Mouse (Mus musculus): ENCODE measurements at regions not wholly inside any gene's neighbourhood (a gene's known extent, or its start where the extent isn't known, plus 50 kb on each side); places are given as distances from the start of the nearest gene placed in this dataset.

- Histone ChIP-seq H3K9ac (no peak overlapping the region), H3K4me2 (no peak overlapping the region), H3K27ac (replicated peaks) (no peak overlapping the region), H3K4me3 (no peak overlapping the region), H3K9me3 (no peaks in the 10 kb centered on the region), H3K36me3 (no peaks in the 10 kb centered on the region), H3K27me3 (no peaks in the 10 kb centered on the region), H3K4me1 (replicated peaks) (0 out of 2 replicates have a peak, but pooled peaks cover 3% of the 10 kb centered on the region)
- 84% methylated on average over 11 of the region's 11 CpGs for WGBS
- ATAC-seq (ENCODE audit: low FRiP score, low read depth) = no peak
Measured at GRCm38 (mm10) chr15:36914239-36915100, 93.1 kb downstream of the Zfp706 start.

- H3K4me2 ChIP-seq = no peak overlapping the region
Measured at GRCm38 (mm10) chr15:36913308-36913707, 94.3 kb downstream of the Zfp706 start.

GRCm38 (mm10) chr15:36910272-36910671 lies 97.3 kb downstream of the Zfp706 start:
- no peak overlapping the region for H3K4me3 ChIP-seq
- no peaks in the 10 kb centered on the region for H3K4me1 ChIP-seq (replicated peaks)
- no peaks in the 10 kb centered on the region for H3K36me3 ChIP-seq
- H3K27me3 ChIP-seq = no peaks in the 10 kb centered on the region
- ATAC-seq (ENCODE audit: low FRiP score, low read depth) = no peak
- H3K27ac ChIP-seq (replicated peaks) = no peak overlapping the region
- H3K4me2 ChIP-seq = no peak overlapping the region
- 74% methylated on average over 2 of the region's 2 CpGs for WGBS
- no peak overlapping the region for H3K9ac ChIP-seq
- H3K9me3 ChIP-seq = no peaks in the 10 kb centered on the region

More at GRCm38 (mm10) chr15:36913308-36913707, 94.3 kb downstream of the Zfp706 start:
- Histone ChIP-seq H3K4me3 (no peak overlapping the region), H3K9me3 (no peaks in the 10 kb centered on the region), H3K36me3 (no peaks in the 10 kb centered on the region), H3K27me3 (no peaks in the 10 kb centered on the region), H3K4me1 (replicated peaks) (0 out of 2 replicates have a peak, but pooled peaks cover 2% of the 10 kb centered on the region), H3K9ac (no peak overlapping the region), H3K27ac (replicated peaks) (no peak overlapping the region)
- 91% methylated on average over 7 of the region's 7 CpGs for WGBS
- ATAC-seq (ENCODE audit: low FRiP score, low read depth) = no peak

- 81% methylated on average over 3 of the region's 3 CpGs for WGBS
- no peaks in the 10 kb centered on the region for H3K36me3 ChIP-seq
- H3K27ac ChIP-seq (replicated peaks) = no peak overlapping the region
- H3K9me3 ChIP-seq = no peaks in the 10 kb centered on the region
- no peak overlapping the region for H3K4me2 ChIP-seq
- H3K27me3 ChIP-seq = no peaks in the 10 kb centered on the region
- H3K9ac ChIP-seq = no peak overlapping the region
- H3K4me1 ChIP-seq (replicated peaks) = no peaks in the 10 kb centered on the region
- no peak; the same call in 1 of the 2 replicates for ATAC-seq (ENCODE audit: low FRiP score, low read depth)
- no peak overlapping the region for H3K4me3 ChIP-seq
Measured at GRCm38 (mm10) chr15:36909494-36909893, 98.1 kb downstream of the Zfp706 start.

- no peak for ATAC-seq (ENCODE audit: low FRiP score, low read depth)
- no peak overlapping the region for H3K9ac ChIP-seq
- WGBS = 89% methylated on average over 5 of the region's 5 CpGs
- H3K4me1 ChIP-seq (replicated peaks) = peaks cover 5% of the 10 kb centered on the region
- H3K9me3 ChIP-seq = no peaks in the 10 kb centered on the region
- no peak overlapping the region for H3K4me3 ChIP-seq
- no peaks in the 10 kb centered on the region for H3K27me3 ChIP-seq
- no peak overlapping the region for H3K4me2 ChIP-seq
- H3K36me3 ChIP-seq = no peaks in the 10 kb centered on the region
- no peak overlapping the region for H3K27ac ChIP-seq (replicated peaks)
Measured at GRCm38 (mm10) chr15:36906789-36907188, 100.8 kb downstream of the Zfp706 start.

GRCm38 (mm10) chr15:36906052-36906451 lies 101.5 kb downstream of the Zfp706 start:
- ATAC-seq (ENCODE audit: low FRiP score, low read depth) = no peak
- no peak overlapping the region for H3K4me3 ChIP-seq
- WGBS = 76% methylated on average over 3 of the region's 3 CpGs
- H3K9me3 ChIP-seq = no peaks in the 10 kb centered on the region
- H3K4me2 ChIP-seq = no peak overlapping the region
- H3K27ac ChIP-seq (replicated peaks) = no peak overlapping the region
- no peaks in the 10 kb centered on the region for H3K36me3 ChIP-seq
- H3K9ac ChIP-seq = no peak overlapping the region
- peaks cover 12% of the 10 kb centered on the region for H3K4me1 ChIP-seq (replicated peaks)
- H3K27me3 ChIP-seq = no peaks in the 10 kb centered on the region

GRCm38 (mm10) chr15:36903922-36904321 lies 103.7 kb downstream of the Zfp706 start:
- Histone ChIP-seq H3K4me3 (no peak overlapping the region), H3K27ac (replicated peaks) (no peak overlapping the region), H3K4me2 (no peak overlapping the region), H3K4me1 (replicated peaks) (peaks cover 15% of the 10 kb centered on the region), H3K36me3 (no peaks in the 10 kb centered on the region), H3K9me3 (no peaks in the 10 kb centered on the region), H3K27me3 (no peaks in the 10 kb centered on the region), H3K9ac (no peak overlapping the region)
- WGBS = 71% methylated on average over 5 of the region's 5 CpGs
- ATAC-seq (ENCODE audit: low FRiP score, low read depth) = no peak

GRCm38 (mm10) chr15:36903309-36903708 lies 104.3 kb downstream of the Zfp706 start:
- no peak overlapping the region for H3K4me2 ChIP-seq
- peaks cover 15% of the 10 kb centered on the region for H3K4me1 ChIP-seq (replicated peaks)
- H3K27ac ChIP-seq (replicated peaks) = no peak overlapping the region
- no peaks in the 10 kb centered on the region for H3K9me3 ChIP-seq
- WGBS = 42% methylated on average over 4 of the region's 4 CpGs
- no peaks in the 10 kb centered on the region for H3K36me3 ChIP-seq
- no peak overlapping the region for H3K4me3 ChIP-seq
- no peak overlapping the region for H3K9ac ChIP-seq
- H3K27me3 ChIP-seq = no peaks in the 10 kb centered on the region
- no peak for ATAC-seq (ENCODE audit: low FRiP score, low read depth)

GRCm38 (mm10) chr15:36901830-36902285 lies 105.7 kb downstream of the Zfp706 start:
- no peaks in the 10 kb centered on the region for H3K9me3 ChIP-seq
- no peak overlapping the region for H3K4me3 ChIP-seq
- H3K27ac ChIP-seq (replicated peaks) = peak overlapping the region; percentile 65
- WGBS = 3% methylated on average over 7 of the region's 7 CpGs
- peaks cover 15% of the 10 kb centered on the region for H3K4me1 ChIP-seq (replicated peaks)
- H3K9ac ChIP-seq = peak overlapping the region; percentile 18; the same call in 1 of the 2 replicates
- H3K27me3 ChIP-seq = no peaks in the 10 kb centered on the region
- ATAC-seq (ENCODE audit: low FRiP score, low read depth) = peak; percentile 97
- H3K4me2 ChIP-seq = peak overlapping the region; percentile 29
- H3K36me3 ChIP-seq = no peaks in the 10 kb centered on the region

GRCm38 (mm10) chr15:36901350-36901749 lies 106.2 kb downstream of the Zfp706 start:
- Histone ChIP-seq H3K4me2 (peak overlapping the region; percentile 29), H3K27me3 (no peaks in the 10 kb centered on the region), H3K4me3 (no peak overlapping the region), H3K4me1 (replicated peaks) (peaks cover 15% of the 10 kb centered on the region), H3K27ac (replicated peaks) (peak overlapping the region; percentile 65), H3K9ac (peak overlapping the region; percentile 18; the same call in 1 of the 2 replicates), H3K9me3 (no peaks in the 10 kb centered on the region), H3K36me3 (no peaks in the 10 kb centered on the region)
- ATAC-seq (ENCODE audit: low FRiP score, low read depth) = no peak; the same call in 1 of the 2 replicates
- 63% methylated on average over 5 of the region's 5 CpGs for WGBS

GRCm38 (mm10) chr15:36900940-36901339 lies 106.6 kb downstream of the Zfp706 start:
- no peaks in the 10 kb centered on the region for H3K36me3 ChIP-seq
- no peak overlapping the region for H3K4me3 ChIP-seq
- peak; percentile 24; the same call in 1 of the 2 replicates for ATAC-seq (ENCODE audit: low FRiP score, low read depth)
- no peak overlapping the region for H3K4me2 ChIP-seq
- 70% methylated on average over 2 of the region's 2 CpGs for WGBS
- no peak overlapping the region for H3K9ac ChIP-seq
- H3K9me3 ChIP-seq = no peaks in the 10 kb centered on the region
- H3K4me1 ChIP-seq (replicated peaks) = peaks cover 15% of the 10 kb centered on the region
- H3K27ac ChIP-seq (replicated peaks) = no peak overlapping the region
- no peaks in the 10 kb centered on the region for H3K27me3 ChIP-seq

- no peak for ATAC-seq (ENCODE audit: low FRiP score, low read depth)
- no peaks in the 10 kb centered on the region for H3K27me3 ChIP-seq
- H3K4me3 ChIP-seq = no peak overlapping the region
- no peak overlapping the region for H3K4me2 ChIP-seq
- H3K27ac ChIP-seq (replicated peaks) = no peak overlapping the region
- no peak overlapping the region for H3K9ac ChIP-seq
- no peaks in the 10 kb centered on the region for H3K9me3 ChIP-seq
- 73% methylated on average over 2 of the region's 2 CpGs for WGBS
- H3K4me1 ChIP-seq (replicated peaks) = peaks cover 15% of the 10 kb centered on the region
- H3K36me3 ChIP-seq = no peaks in the 10 kb centered on the region
Measured at GRCm38 (mm10) chr15:36899882-36900281, 107.7 kb downstream of the Zfp706 start.

Data from hindbrain, embryonic 15.5 days (tissue).